Mouse (Mus musculus) small intestine, adult 2 months (tissue): ENCODE data around the gene Adamtsl3.

Experiments
- CTCF ChIP-seq: fragments of 200-500 bp; IDR thresholded peaks from 2 replicates; pipeline ENCODE4 v1.5.1; 2012; ENCODE audit warnings: low read depth, mild to moderate bottlenecking, control low read depth, inconsistent platforms, low read length, moderate library complexity, mixed read lengths; ENCODE audit not compliant: insufficient replicate concordance, insufficient read length; ENCODE audit errors: extremely low read depth
- POLR2A ChIP-seq: fragments of 200-500 bp; IDR thresholded peaks from 2 replicates; pipeline ENCODE4 v1.6.1; 2012; ENCODE audit warnings: low read depth, mild to moderate bottlenecking, control low read depth, inconsistent platforms, low read length, moderate library complexity

DNA sequence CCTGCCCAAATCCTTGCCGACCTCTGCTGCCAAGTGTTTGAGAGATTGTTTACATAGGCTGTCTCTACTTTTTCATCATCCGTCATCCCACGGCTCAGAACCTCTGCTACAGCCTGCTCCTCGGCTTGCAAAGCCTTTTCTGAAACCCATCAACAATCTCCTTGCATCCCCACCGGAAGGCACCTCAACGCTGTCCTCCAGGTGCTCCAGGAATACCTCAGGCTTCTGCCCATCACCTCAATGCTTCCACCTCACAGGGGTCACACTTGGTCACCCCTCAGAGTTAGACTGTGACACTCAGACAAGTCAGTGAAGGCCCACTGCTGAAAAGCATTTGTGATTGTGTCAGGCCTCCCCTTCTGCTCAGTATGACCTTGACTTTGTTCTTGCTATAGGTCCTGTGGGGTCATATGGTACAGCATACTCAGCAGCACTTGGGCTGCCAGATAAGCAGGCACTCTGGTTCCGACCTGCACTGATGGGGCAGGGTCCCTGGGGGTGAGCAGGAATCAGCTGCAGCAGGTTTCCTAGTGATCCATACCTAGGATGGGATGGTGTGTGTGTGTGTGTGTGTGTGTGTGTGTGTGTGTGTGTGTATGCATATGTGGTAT, 150.0 kb downstream of the Adamtsl3 start:
- no peak for TF ChIP-seq POLR2A
- no peak for TF ChIP-seq CTCF
